Mouse (Mus musculus) left cerebral cortex, postnatal 36 days (tissue): ENCODE results near the gene Pih1d3. TPM values are rescaled to one million over a fixed set of nuclear protein-coding genes. Genes with fewer than 3 reads are reported as not detected.

Source experiments
- DNase-seq, 2 experiments: peaks; one replicate each; pipeline ENCODE4 v3.0.0; 2021 to 2022; ENCODE audit warnings: low spot score in 2 of 2, mixed read lengths in 1 of 2
- intact Hi-C: fragments of 180-260 bp; cut with DNase I; formaldehyde crosslinking; loops from one replicate; pipeline ENCODE4 v1.15.1; 2025
- total RNA-seq, 2 experiments: library from RNA; stranded (reverse); gene quantifications; 2 replicates each; pipeline ENCODE4 v1.2.3; 2021

Gene Pih1d3
- total RNA-seq = not detected

- no peak for DNase-seq
- intact Hi-C loops = no loop called here
These were observed at the start of gene Pih1d3, which contains the start of gene 4931428L18Rik for GRCm38 (mm10) chr1:31222564-31222963. Gene Pih1d3, plus strand, starts transcription at chr1:31222838. Gene 4931428L18Rik, minus strand, starts transcription at chr1:31222684.

- intact Hi-C loops = no loop called here
- DNase-seq = no peak
These were observed 47.2 kb upstream of the Pih1d3 start for GRCm38 (mm10) chr1:31175401-31175800.

GRCm38 (mm10) chr1:31176101-31176500 is 46.5 kb upstream of the Pih1d3 start, which contains the start of gene Lgsn:
Gene Lgsn, plus strand, starts transcription at chr1:31176401.
- no peak for DNase-seq
- intact Hi-C loops = no loop called here

- no peak for DNase-seq
These were observed 44.4 kb upstream of the Pih1d3 start for GRCm38 (mm10) chr1:31178264-31178663.

GRCm38 (mm10) chr1:31190237-31190866 is 32.3 kb upstream of the Pih1d3 start:
- intact Hi-C loops = no loop called here
- DNase-seq = no peak

More at GRCm38 (mm10) chr1:31178264-31178663, 44.4 kb upstream of the Pih1d3 start:
- intact Hi-C loops = no loop called here

- intact Hi-C loops = no loop called here
- DNase-seq = no peak
These were observed 27.0 kb upstream of the Pih1d3 start for GRCm38 (mm10) chr1:31195633-31196032.

GRCm38 (mm10) chr1:31196959-31197358 is 25.7 kb upstream of the Pih1d3 start:
- DNase-seq = no peak
- intact Hi-C loops = no loop called here

- DNase-seq = peak; percentile 21 to 28
- intact Hi-C loops = no loop called here
These were observed 18.9 kb upstream of the Pih1d3 start for GRCm38 (mm10) chr1:31203771-31204170.

GRCm38 (mm10) chr1:31205346-31205745 is 17.3 kb upstream of the Pih1d3 start:
- intact Hi-C loops = no loop called here
- DNase-seq = no peak

- DNase-seq = no peak
These were observed 16.9 kb upstream of the Pih1d3 start for GRCm38 (mm10) chr1:31205770-31206169.

GRCm38 (mm10) chr1:31210144-31210543 is 12.5 kb upstream of the Pih1d3 start:
- intact Hi-C loops = loop anchor here (5.0 kb wide), 1 partner anchor 127 kb away; no protein-coding TSS in a partner anchor
- peak in 1 of 2 experiments; percentile 32 for DNase-seq

More at GRCm38 (mm10) chr1:31205770-31206169, 16.9 kb upstream of the Pih1d3 start:
- intact Hi-C loops = no loop called here

GRCm38 (mm10) chr1:31214831-31215230 is 7.8 kb upstream of the Pih1d3 start:
- intact Hi-C loops = loop anchor here (5.0 kb wide), 1 partner anchor 122 kb away; no protein-coding TSS in a partner anchor
- DNase-seq = no peak

GRCm38 (mm10) chr1:31220599-31221250 is 1.9 kb upstream of the Pih1d3 start:
- intact Hi-C loops = no loop called here
- peak in 1 of 2 experiments; percentile 8 for DNase-seq

GRCm38 (mm10) chr1:31233319-31234036 is 10.8 kb downstream of the Pih1d3 start:
- no peak for DNase-seq
- intact Hi-C loops = no loop called here

GRCm38 (mm10) chr1:31260218-31260923 is 37.7 kb downstream of the Pih1d3 start:
- peak; percentile 16 to 20 for DNase-seq
- intact Hi-C loops = no loop called here

Other genes with a start within 250 kb of the Pih1d3 start
- gene AC153137.1, start 244.9 kb upstream of the Pih1d3 start, total RNA-seq = not detected
- gene Lgsn, start 46.4 kb upstream of the Pih1d3 start, total RNA-seq = not detected
- gene 4931428L18Rik, start 154 bp upstream of the Pih1d3 start, total RNA-seq = not detected